Mouse (Mus musculus) adipocyte (in vitro differentiated cells): ENCODE measurements at regions not wholly inside any gene's neighbourhood (a gene's known extent, or its start where the extent isn't known, plus 50 kb on each side); places are given as distances from the start of the nearest gene placed in this dataset.

Experiments used
- DNase-seq: peaks from one replicate; pipeline ENCODE4 v3.0.0-alpha.2; 2016; ENCODE audit warnings: low spot score

DNA sequence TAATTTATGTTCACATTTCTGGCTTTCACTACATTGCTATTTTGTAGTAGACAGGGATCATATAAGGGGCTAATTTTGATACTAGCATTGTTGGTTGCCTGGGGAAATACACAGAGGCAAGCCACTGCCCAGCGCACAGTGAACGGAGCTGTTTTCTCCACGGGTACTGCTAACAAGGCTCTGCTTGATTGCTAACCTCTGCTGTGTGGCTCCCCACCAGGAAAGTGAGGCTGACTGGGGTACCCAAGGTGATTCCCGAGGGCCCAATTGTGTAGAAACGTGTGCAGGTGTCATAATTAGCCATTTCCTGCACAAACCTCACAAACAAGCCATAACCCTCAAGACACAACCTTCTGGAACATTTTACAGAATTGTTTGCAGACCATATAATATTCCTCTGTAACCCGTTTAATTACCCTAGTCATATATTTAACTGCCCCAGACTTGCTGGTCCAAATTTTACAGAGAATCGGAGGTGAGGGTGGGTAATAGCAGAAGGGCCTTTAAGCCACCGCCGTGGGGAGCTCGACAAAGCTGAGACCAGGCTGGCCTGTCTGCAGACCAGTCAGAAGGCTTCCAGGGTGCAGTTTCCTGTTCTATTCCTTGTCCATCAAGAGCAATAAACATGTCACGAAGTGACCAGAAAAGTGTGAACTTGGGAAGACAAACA, 170.9 kb downstream of the Fam169b start:
- DNase-seq, result no peak

DNA sequence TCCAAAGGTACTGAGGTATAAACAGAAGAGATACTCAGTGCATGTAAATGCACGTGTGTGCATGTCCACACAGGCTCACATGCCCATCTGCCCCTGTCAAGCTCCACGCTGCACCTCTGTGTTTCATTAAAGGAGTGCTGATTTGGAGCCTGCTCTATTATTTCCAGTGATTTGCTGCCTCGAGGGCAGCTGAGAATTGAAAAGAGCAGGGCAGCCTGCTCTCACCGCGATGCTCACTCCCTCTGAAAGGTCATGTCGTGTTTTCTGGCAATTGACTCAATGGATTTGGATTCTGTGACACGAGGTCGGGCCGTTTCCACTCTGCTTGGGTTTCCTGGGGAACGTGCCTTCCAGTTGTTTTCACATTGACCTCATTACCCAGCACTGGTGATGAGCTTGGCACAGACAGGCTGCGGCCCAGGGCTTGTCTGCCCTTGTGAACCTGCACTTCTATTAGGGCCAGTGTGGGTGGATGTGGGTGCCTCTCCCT, 167.1 kb downstream of the Fam169b start:
- DNase-seq, result no peak

DNA sequence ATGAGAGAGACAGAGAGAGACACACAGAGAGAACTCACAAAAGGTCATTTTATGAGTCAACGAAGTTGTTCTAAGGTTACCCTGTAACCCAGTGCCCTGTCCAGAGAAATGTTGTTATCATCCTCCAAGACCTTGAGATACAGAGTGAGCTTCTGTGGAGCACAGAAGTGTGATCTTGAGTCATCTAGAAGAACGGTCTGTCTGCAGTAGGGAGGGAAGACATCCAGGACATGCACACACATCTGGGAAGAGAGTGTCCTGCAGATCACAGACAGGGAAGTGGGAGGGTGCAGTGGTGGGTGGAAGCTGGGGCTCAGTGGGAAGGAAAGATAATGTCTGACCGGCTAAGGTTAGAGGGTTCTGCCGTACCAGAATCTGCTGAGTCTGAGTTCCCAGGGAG, 155.3 kb downstream of the Fam169b start:
- DNase-seq, result no peak

DNA sequence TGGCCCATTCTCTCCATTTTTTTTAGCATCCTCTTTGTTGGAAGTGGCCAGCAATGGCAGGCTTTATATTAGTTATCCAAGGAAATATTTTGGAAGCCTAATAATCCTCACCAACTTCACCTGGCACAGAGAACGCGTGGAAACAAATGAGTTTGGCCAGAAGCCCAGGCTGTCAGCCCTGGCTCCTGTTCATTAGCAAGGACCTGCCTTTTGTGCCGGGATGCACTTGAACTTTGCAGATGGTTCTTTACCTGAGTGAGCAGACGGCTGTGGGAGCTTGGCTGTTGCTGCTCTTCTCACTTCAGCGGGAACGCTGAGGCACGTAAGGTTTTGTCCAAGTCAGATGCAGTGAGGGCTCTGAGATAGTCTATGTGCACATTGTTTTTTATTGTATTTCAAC, 142.3 kb downstream of the Fam169b start:
- DNase-seq, result no peak

DNA sequence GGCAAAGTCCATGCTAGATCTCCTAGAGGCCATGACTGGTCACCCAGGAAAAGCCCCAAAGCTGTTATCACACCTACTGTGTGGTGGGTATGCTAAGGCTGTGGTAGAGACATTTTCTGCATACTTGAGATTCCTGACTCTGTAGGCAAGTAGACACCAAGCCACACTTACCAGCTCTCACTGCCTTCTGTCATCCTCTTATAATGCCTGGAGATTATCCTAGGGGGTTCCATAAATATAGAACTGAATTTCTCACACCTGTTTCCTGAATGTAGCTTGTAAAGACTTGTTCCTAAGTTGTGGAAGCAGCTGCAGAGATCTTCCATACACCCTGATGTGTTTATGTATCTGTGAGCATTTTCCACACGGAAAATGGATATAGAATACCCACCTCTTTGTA, 139.1 kb downstream of the Fam169b start:
- no peak for DNase-seq
